Mouse (Mus musculus): ENCODE measurements around the gene Fer. TPM values are rescaled to one million over a fixed set of nuclear protein-coding genes. Genes with fewer than 3 reads are reported as not detected.
"Not testable (repeated sequence)": the region's sequence is repeated elsewhere in the genome, so short reads cannot be mapped to it uniquely, and the experiment has no call there.

The Fer gene
- polyA plus RNA-seq (2012; rRNA removed) = 1.6 and 2.7 TPM in 2 replicates

DNA sequence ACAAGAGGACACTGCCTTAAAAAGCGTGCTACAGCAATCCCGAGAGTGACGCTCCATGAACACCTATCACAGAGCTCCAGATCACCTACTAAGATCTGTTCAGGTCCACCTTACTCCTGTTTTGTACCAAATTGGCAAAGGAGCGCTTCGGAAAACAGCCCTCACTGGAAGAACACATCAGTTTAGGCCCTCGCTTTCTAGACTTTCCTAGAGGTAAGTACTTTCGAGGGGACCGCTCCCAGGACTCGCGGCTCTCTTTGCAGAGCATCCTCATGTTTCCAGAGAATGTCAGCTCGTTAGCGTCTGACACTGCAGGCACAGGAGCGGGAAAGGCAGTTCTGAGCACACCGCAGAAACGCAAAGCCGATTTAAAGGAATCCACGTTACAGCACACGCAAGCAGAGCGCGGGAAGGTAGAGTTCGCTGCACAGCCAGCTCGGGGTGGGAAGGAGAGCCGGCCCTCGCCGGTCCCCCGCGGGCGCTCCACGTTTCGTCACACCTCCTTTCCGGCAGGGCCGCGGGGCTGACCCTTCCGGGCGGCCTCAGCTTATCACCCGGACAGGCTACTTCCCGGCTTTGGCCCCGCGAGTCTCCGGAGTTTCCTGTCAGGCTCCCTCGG is at the start of gene Fer:
Gene Fer, plus strand, starts transcription at position 51 of the 619 bp plus-strand sequence.
- WGBS = 3% methylated on average over 41 of the region's 41 CpGs
- no peak for DNase-seq (ENCODE audit: low read depth, low spot score)

DNA sequence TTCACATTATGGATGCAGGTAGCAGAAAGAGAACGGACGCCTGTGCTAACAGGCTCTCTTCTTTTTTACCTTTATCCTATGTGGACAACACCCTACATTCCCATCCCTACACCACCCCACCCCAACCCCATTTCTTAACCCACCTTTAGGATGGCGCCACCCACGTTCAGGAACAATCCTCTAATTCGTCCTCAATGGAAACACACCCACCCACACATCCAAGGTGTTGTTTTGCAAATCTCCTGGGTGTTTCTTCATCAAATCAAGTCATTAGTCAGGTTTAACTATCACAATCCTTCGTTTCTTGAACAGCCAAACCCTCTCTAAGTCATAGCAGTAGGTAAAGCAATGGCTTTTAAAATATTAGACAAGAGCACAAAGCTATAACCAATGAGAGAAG is 49.3 kb upstream of the Fer start:
- DNase-seq (ENCODE audit: low read depth, low spot score) = no peak
- 77% methylated on average over 6 of the region's 6 CpGs for WGBS

- WGBS = 80% methylated on average over 10 of the region's 10 CpGs
Measured at GRCm38 (mm10) chr17:63818444-63819027, 44.3 kb upstream of the Fer start.

DNA sequence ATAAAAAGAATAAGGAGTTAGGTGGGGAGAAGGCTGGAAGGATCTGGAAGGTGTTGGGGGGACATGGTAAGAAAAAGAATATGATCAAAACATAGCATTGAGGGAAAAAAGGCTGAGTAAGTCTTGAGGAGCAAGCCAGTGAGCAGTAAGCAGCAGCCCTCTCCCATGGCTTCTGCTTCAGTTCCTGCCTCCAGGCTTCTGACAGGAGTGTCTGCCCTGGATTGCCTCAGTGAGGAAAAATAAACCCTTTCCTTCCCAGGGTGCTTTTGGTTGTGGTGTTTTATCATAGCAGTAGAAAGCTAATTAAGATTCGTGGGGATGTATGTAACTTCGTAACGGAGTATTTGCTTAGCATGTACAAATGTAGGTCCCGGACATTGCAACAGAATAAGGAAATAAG is 38.7 kb upstream of the Fer start:
- no peak for DNase-seq (ENCODE audit: low read depth, low spot score)
- WGBS = 51% methylated on average over 4 of the region's 4 CpGs

More at GRCm38 (mm10) chr17:63818444-63819027, 44.3 kb upstream of the Fer start:
- no peak for DNase-seq (ENCODE audit: low read depth, low spot score)

- DNase-seq (ENCODE audit: low read depth, low spot score) = no peak
- 86% methylated on average over 8 of the region's 8 CpGs for WGBS
Measured at GRCm38 (mm10) chr17:63826196-63826595, 36.7 kb upstream of the Fer start.

- 74% methylated on average over 7 of the region's 7 CpGs for WGBS
- no peak for DNase-seq (ENCODE audit: low read depth, low spot score)
Measured at GRCm38 (mm10) chr17:63826767-63827166, 36.1 kb upstream of the Fer start.

- no peak for DNase-seq (ENCODE audit: low read depth, low spot score)
- WGBS = 29% methylated on average over 5 of the region's 5 CpGs
Measured at GRCm38 (mm10) chr17:63828561-63829332, 34.1 kb upstream of the Fer start.

DNA sequence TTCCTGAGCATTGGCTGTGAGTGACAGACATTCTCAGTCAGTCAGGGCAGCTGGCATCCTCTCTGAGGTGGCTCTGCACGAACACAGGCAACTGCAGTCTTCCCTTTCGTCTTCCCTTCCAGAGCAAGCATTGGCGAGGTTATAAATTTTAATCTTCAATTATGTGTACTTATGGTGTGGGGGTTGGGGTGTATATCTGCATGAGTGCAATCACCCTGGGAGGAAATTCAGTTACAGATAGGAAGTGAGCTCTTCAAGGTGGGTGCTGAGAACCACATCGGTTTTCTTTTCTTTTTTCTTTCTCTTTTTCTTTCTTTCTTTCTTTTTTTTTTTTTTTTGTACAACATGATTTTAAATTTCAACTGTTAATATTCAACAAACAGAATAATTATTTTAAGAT is 31.3 kb upstream of the Fer start:
- 50% methylated on average over 4 of the region's 4 CpGs for WGBS
- no peak for DNase-seq (ENCODE audit: low read depth, low spot score)

DNA sequence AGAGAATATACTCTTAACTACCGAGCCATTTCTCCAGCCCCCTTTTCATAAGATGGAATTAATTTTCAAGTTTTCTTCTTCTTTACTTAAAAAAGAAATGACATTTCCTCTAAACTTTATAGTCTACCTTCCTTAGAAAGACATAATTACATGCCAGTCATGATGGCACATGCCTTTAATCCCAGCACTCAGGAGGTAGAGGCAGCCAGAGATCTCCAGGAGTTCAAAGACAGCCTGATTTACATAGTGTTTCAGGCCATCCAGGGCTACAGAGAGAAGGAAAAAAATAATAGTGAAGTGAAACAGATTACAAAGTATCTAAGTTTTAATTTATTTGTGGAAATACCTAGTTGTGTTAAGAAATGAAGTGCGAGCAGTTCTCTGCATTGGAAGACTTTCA is 26.6 kb upstream of the Fer start:
- 86% methylated on average over 2 of the region's 2 CpGs for WGBS
- DNase-seq (ENCODE audit: low read depth, low spot score) = no peak

GRCm38 (mm10) chr17:63836641-63837040 is 26.2 kb upstream of the Fer start:
- no peak for DNase-seq (ENCODE audit: low read depth, low spot score)
- WGBS = 84% methylated on average over 8 of the region's 8 CpGs

- 86% methylated on average over 8 of the region's 8 CpGs for WGBS
- DNase-seq (ENCODE audit: low read depth, low spot score) = no peak
Measured at GRCm38 (mm10) chr17:63838144-63838543, 24.7 kb upstream of the Fer start.

DNA sequence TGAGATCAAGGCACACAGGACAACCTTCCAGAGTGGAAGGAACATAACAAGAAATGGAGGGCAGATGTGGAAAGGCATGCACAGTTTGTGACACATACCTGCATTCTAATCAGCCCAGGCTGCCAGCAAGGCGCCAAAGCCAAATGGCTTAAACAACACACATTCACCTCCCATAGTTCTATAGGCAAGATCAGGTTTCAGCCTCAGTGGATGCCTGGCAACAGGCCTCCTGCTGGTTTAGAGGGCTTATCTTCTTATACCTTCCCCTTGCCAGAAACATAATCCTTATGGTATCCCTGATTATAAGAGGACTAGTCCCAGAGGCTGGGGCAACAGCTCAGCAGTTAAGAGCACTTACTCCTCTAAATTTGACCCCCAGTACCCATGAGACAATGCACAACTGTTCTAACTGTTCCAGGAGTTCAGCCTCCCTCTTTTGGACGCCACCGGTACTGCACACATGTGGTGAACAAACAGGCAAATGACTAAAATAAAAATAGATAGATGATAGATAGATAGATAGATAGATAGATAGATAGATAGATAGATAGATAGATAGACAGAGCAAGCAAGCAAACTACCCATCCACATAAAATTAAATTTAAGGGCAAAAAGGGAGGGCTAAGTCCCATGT is 23.1 kb upstream of the Fer start:
- no peak for DNase-seq (ENCODE audit: low read depth, low spot score)
- 96% methylated on average over 3 of the region's 3 CpGs for WGBS

DNA sequence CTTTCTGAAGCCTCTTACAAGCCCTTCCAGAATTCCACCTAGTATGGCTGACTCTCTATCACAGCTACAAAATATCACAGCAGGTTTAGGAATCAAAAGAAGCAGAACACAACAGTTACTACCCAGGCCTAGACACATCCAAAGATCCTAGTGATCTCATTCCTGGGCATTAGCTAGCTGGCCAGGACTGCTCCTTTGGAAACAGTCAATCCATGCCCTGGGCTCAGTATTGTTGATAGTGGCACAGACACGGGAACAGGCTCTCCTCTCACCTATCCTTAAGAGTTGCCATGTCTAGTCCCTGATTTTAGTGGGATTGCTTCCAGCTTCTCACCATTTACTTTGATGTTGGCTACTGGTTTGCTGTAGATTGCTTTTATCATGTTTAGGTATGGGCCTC is 20.6 kb upstream of the Fer start:
- 87% methylated on average over 1 of the region's 1 CpGs for WGBS
- no peak for DNase-seq (ENCODE audit: low read depth, low spot score)

- WGBS = 84% methylated on average over 5 of the region's 5 CpGs
- no peak for DNase-seq (ENCODE audit: low read depth, low spot score)
Measured at GRCm38 (mm10) chr17:63844936-63845335, 17.9 kb upstream of the Fer start.

GRCm38 (mm10) chr17:63845766-63846165 is 17.1 kb upstream of the Fer start:
- WGBS = 91% methylated on average over 3 of the region's 3 CpGs
- not testable (repeated sequence) for DNase-seq (ENCODE audit: low read depth, low spot score)

DNA sequence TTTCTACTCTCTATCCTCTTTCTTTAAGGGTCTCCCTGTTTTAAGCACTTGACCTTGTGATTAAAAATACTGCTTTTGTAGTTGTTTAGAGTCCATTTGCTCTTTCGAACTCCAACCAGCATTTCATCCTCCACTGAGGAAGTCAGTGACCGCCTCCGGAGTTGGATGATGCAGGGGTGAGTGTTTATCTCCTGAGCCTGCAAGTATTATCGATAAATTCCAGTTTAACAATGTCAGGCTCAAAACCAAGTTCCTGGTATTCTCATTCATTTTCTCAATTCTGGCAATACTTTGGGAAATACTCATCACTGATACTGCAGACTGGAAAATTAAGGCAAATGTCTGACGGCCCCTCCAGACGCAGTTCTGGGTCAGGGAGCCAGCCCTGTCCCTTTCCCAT is 13.7 kb upstream of the Fer start:
- 7% methylated on average over 6 of the region's 6 CpGs for WGBS
- no peak for DNase-seq (ENCODE audit: low read depth, low spot score)

- DNase-seq (ENCODE audit: low read depth, low spot score) = no peak
- under 1% methylated on average over 22 of the region's 22 CpGs for WGBS
Measured at GRCm38 (mm10) chr17:63849566-63849965, 13.3 kb upstream of the Fer start.

DNA sequence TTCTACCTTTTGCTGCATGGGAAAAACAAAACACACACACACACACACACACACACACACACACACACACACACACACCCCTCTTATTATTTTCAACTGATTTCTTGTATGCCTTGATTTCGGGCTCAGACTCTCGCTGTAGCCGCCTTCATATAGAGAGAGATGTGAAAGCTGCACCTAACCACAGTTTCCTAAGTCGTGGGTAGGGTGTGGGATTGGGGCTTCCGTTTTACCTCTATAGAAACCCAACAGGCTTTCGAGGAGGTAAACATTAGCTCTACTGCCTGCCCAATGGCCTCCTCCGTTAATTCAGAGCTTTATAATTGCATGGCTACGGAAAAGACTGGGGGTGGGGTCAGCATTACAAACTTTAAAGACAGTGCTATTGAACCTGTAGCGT is 12.8 kb upstream of the Fer start:
- 82% methylated on average over 9 of the region's 9 CpGs for WGBS
- no peak for DNase-seq (ENCODE audit: low read depth, low spot score)

- DNase-seq (ENCODE audit: low read depth, low spot score) = no peak
- WGBS = 87% methylated on average over 7 of the region's 7 CpGs
Measured at GRCm38 (mm10) chr17:63857023-63857544, 5.8 kb upstream of the Fer start.

GRCm38 (mm10) chr17:63860988-63861387 is 1.9 kb upstream of the Fer start:
- DNase-seq (ENCODE audit: low read depth, low spot score) = no peak
- 59% methylated on average over 4 of the region's 4 CpGs for WGBS

Data from large intestine, adult 2 months (tissue).